Mouse (Mus musculus) MEL (cell line): ENCODE measurements around the gene Zfp366.

Experiments used
- CTCF ChIP-seq, 3 experiments: IDR thresholded peaks in 2 of 3; conservative IDR thresholded peaks in 1 of 3; 2 replicates each; pipeline ENCODE4 v1.5.1; 2011 to 2012; ENCODE audit warnings: low read length in 3 of 3, low read depth in 2 of 3, mild to moderate bottlenecking in 2 of 3, improper control_type of control experiment in 1 of 3, inconsistent platforms in 1 of 3, mixed read lengths in 1 of 3, moderate library complexity in 1 of 3; ENCODE audit not compliant: control insufficient read depth in 1 of 3, insufficient read depth in 1 of 3, poor library complexity in 1 of 3, severe bottlenecking in 1 of 3
- E2F4 ChIP-seq: IDR thresholded peaks from 2 replicates; pipeline ENCODE4 v1.6.1; 2011; ENCODE audit warnings: low read depth, low read length, improper control_type of control experiment, borderline replicate concordance
- EP300 ChIP-seq, 2 experiments: IDR thresholded peaks; 2 replicates each; pipeline ENCODE4 v1.6.1; 2011; ENCODE audit warnings: improper control_type of control experiment in 2 of 2, low read length in 2 of 2, low read depth in 1 of 2, mild to moderate bottlenecking in 1 of 2
- GATA1 ChIP-seq: IDR thresholded peaks from 2 replicates; pipeline ENCODE4 v1.6.1; 2011; ENCODE audit warnings: low read depth, low read length, improper control_type of control experiment
- KAT2A ChIP-seq: conservative IDR thresholded peaks from 2 replicates; pipeline ENCODE4 v1.6.1; 2012; ENCODE audit warnings: low read depth, low read length, improper control_type of control experiment, inconsistent platforms
- MAX ChIP-seq: IDR thresholded peaks from 2 replicates; pipeline ENCODE4 v1.6.1; 2011; ENCODE audit warnings: low read length, improper control_type of control experiment
- MAZ ChIP-seq: IDR thresholded peaks from 2 replicates; pipeline ENCODE4 v1.6.1; 2012; ENCODE audit warnings: low read depth, mild to moderate bottlenecking, inconsistent platforms, low read length, improper control_type of control experiment
- NRF1 ChIP-seq: IDR thresholded peaks from 2 replicates; pipeline ENCODE4 v1.6.1; 2014; ENCODE audit warnings: low read depth, mild to moderate bottlenecking, inconsistent platforms, low read length, improper control_type of control experiment, moderate library complexity; ENCODE audit not compliant: poor library complexity, insufficient read depth, severe bottlenecking
- POLR2A ChIP-seq, 2 experiments: IDR thresholded peaks; 2 replicates each; pipeline ENCODE4 v1.6.1; 2011 to 2012; ENCODE audit warnings: low read length in 2 of 2, mild to moderate bottlenecking in 2 of 2, control low read depth in 1 of 2, improper control_type of control experiment in 1 of 2, low read depth in 1 of 2, moderate library complexity in 1 of 2; ENCODE audit not compliant: control insufficient read depth in 1 of 2, insufficient read depth in 1 of 2, poor library complexity in 1 of 2
- RAD21 ChIP-seq: IDR thresholded peaks from 2 replicates; pipeline ENCODE4 v1.6.1; 2011; ENCODE audit warnings: mild to moderate bottlenecking, low read depth, low read length, improper control_type of control experiment
- RCOR1 ChIP-seq: IDR thresholded peaks from 2 replicates; pipeline ENCODE4 v1.6.1; 2012; ENCODE audit warnings: low read depth, mild to moderate bottlenecking, inconsistent platforms, low read length, improper control_type of control experiment
- SIN3A ChIP-seq: IDR thresholded peaks from 2 replicates; pipeline ENCODE4 v1.6.1; 2012; ENCODE audit warnings: low read length, improper control_type of control experiment, inconsistent platforms
- TCF12 ChIP-seq: IDR thresholded peaks from 2 replicates; pipeline ENCODE4 v1.6.1; 2014; ENCODE audit warnings: low read depth, mild to moderate bottlenecking, inconsistent platforms, low read length, improper control_type of control experiment, moderate library complexity
- USF1 ChIP-seq: IDR thresholded peaks from 2 replicates; pipeline ENCODE4 v1.6.1; 2014; ENCODE audit warnings: low read depth, mild to moderate bottlenecking, inconsistent platforms, low read length, improper control_type of control experiment, moderate library complexity

DNA sequence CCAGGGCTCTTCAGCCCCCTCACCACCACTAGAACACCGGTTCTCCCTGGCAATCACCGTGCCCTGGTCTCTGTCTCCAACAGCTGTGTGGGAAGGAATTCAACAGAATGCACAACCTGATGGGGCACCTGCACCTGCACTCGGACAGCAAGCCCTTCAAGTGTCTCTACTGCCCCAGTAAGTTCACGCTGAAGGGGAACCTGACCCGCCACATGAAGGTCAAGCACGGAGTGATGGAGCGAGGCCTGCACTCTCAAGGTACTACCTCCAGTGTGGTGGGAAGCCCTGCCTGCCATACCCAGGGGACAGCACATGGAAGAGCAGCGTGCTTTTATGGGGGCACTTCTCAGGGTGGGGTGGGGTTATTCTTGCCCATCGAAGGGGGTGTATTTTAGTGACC, 59.2 kb downstream of the Zfp366 start:
- TF ChIP-seq CTCF (IDR thresholded peaks at IDR 0.05 in 2 of 3, conservative IDR thresholded peaks at IDR 0.05 in 1 of 3; ENCODE audit: control insufficient read depth in 1 of 3, insufficient read depth in 1 of 3, low read depth in 2 of 3, low read length in 3 of 3, poor library complexity in 1 of 3, severe bottlenecking in 1 of 3) (no peak), POLR2A (IDR thresholded peaks at IDR 0.05; ENCODE audit: control insufficient read depth in 1 of 2, insufficient read depth in 1 of 2, low read depth in 1 of 2, low read length in 2 of 2, poor library complexity in 1 of 2) (no peak), GATA1 (no peak), MAZ (no peak), USF1 (no peak), E2F4 (no peak), SIN3A (no peak), TCF12 (no peak), EP300 (IDR thresholded peaks at IDR 0.05; ENCODE audit: low read depth in 1 of 2, low read length in 2 of 2) (no peak), RAD21 (no peak), RCOR1 (no peak), NRF1 (no peak), MAX (no peak), KAT2A (no peak)
